Mouse (Mus musculus) CH12.LX (cell line): ENCODE results near the gene Cryab. TPM values are rescaled to one million over a fixed set of nuclear protein-coding genes. Genes with fewer than 3 reads are reported as not detected.

Experiments used
- polyA plus RNA-seq: library from polyadenylated mRNA; unstranded; fragments of >175 nt; gene quantifications from 2 replicates; pipeline ENCODE4 v1.2.1, GENCODE M21; 2012; ENCODE audit warnings: low read depth; ENCODE audit not compliant: insufficient read length
- total RNA-seq, 2 experiments: library from RNA; depleted of rRNA; stranded (reverse); fragments of 300-350 nt in 1 of 2; fragments of >200 nt in 1 of 2; gene quantifications; 2 replicates each; pipeline ENCODE4 v1.2.3; 2012 to 2014

Cryab gene
- total and polyA plus RNA-seq, 3 experiments, result not detected

Other genes with a start within 250 kb of the Cryab start
- gene Pts, start 222.6 kb upstream of the Cryab start, total RNA-seq (2012; rRNA removed), result 35.3 and 37.9 TPM in 2 replicates
- gene Pts, start 222.6 kb upstream of the Cryab start, total RNA-seq (2014; rRNA removed), result 89.4 and 91.8 TPM in 2 replicates
- gene Pts, start 222.6 kb upstream of the Cryab start, polyA plus RNA-seq, result 35.4 and 37.7 TPM in 2 replicates
- gene Il18, start 196.5 kb upstream of the Cryab start, total RNA-seq (2012; rRNA removed), result 0.59 and 0.63 TPM in 2 replicates
- gene Il18, start 196.5 kb upstream of the Cryab start, total RNA-seq (2014; rRNA removed), result 0.70 and 0.98 TPM in 2 replicates
- gene Il18, start 196.5 kb upstream of the Cryab start, polyA plus RNA-seq, result 0.56 TPM in 1 of 2 replicates, not detected in the other
- 1.2 and 1.3 TPM in 2 replicates for gene Bco2, start 196.1 kb upstream of the Cryab start, total RNA-seq (2012; rRNA removed)
- gene Bco2, start 196.1 kb upstream of the Cryab start, total RNA-seq (2014; rRNA removed), result 0.68 and 0.73 TPM in 2 replicates
- 0.53 and 0.93 TPM in 2 replicates for gene Bco2, start 196.1 kb upstream of the Cryab start, polyA plus RNA-seq
- gene Tex12, start 190.0 kb upstream of the Cryab start, total RNA-seq (2012; rRNA removed), result not detected in 2 replicates
- gene Tex12, start 190.0 kb upstream of the Cryab start, total RNA-seq (2014; rRNA removed), result not detected in 2 replicates
- not detected in 2 replicates for gene Tex12, start 190.0 kb upstream of the Cryab start, polyA plus RNA-seq
- gene Sdhd, start 147.5 kb upstream of the Cryab start, total RNA-seq (2012; rRNA removed), result 215 and 261 TPM in 2 replicates
- 407 and 435 TPM in 2 replicates for gene Sdhd, start 147.5 kb upstream of the Cryab start, total RNA-seq (2014; rRNA removed)
- gene Sdhd, start 147.5 kb upstream of the Cryab start, polyA plus RNA-seq, result 220 and 240 TPM in 2 replicates
- 160 and 183 TPM in 2 replicates for gene Timm8b, start 147.4 kb upstream of the Cryab start, total RNA-seq (2012; rRNA removed)
- gene Timm8b, start 147.4 kb upstream of the Cryab start, total RNA-seq (2014; rRNA removed), result 244 and 249 TPM in 2 replicates
- 119 and 155 TPM in 2 replicates for gene Timm8b, start 147.4 kb upstream of the Cryab start, polyA plus RNA-seq
- 1.8 and 2.4 TPM in 2 replicates for gene Pih1d2, start 134.0 kb upstream of the Cryab start, total RNA-seq (2012; rRNA removed)
- gene Pih1d2, start 134.0 kb upstream of the Cryab start, total RNA-seq (2014; rRNA removed), result 4.8 and 5.5 TPM in 2 replicates
- gene Pih1d2, start 134.0 kb upstream of the Cryab start, polyA plus RNA-seq, result 2.8 and 3.2 TPM in 2 replicates
- 9.6 and 10.0 TPM in 2 replicates for gene Nkapd1, start 133.9 kb upstream of the Cryab start, total RNA-seq (2012; rRNA removed)
- gene Nkapd1, start 133.9 kb upstream of the Cryab start, total RNA-seq (2014; rRNA removed), result 13.5 and 13.7 TPM in 2 replicates
- 36.7 and 38.4 TPM in 2 replicates for gene Nkapd1, start 133.9 kb upstream of the Cryab start, polyA plus RNA-seq
- gene Dlat, start 91.5 kb upstream of the Cryab start, total RNA-seq (2012; rRNA removed), result 45.2 and 49.6 TPM in 2 replicates
- gene Dlat, start 91.5 kb upstream of the Cryab start, total RNA-seq (2014; rRNA removed), result 67.5 and 81.5 TPM in 2 replicates
- 53.4 and 55.7 TPM in 2 replicates for gene Dlat, start 91.5 kb upstream of the Cryab start, polyA plus RNA-seq
- gene Dixdc1, start 11.8 kb upstream of the Cryab start, total RNA-seq (2012; rRNA removed), result 0.04 and 0.13 TPM in 2 replicates
- 0.15 and 0.23 TPM in 2 replicates for gene Dixdc1, start 11.8 kb upstream of the Cryab start, total RNA-seq (2014; rRNA removed)
- gene Dixdc1, start 11.8 kb upstream of the Cryab start, polyA plus RNA-seq, result 0.19 and 0.21 TPM in 2 replicates
- not detected in 2 replicates for gene 2310030G06Rik, start 4.8 kb upstream of the Cryab start, total RNA-seq (2012; rRNA removed)
- not detected in 2 replicates for gene 2310030G06Rik, start 4.8 kb upstream of the Cryab start, total RNA-seq (2014; rRNA removed)
- gene 2310030G06Rik, start 4.8 kb upstream of the Cryab start, polyA plus RNA-seq, result not detected in 2 replicates
- gene Hspb2, start 1.0 kb downstream of the Cryab start, total RNA-seq (2012; rRNA removed), result not detected in 2 replicates
- not detected in 2 replicates for gene Hspb2, start 1.0 kb downstream of the Cryab start, total RNA-seq (2014; rRNA removed)
- not detected in 2 replicates for gene Hspb2, start 1.0 kb downstream of the Cryab start, polyA plus RNA-seq
- 5.5 and 5.6 TPM in 2 replicates for gene Fdxacb1, start 16.9 kb downstream of the Cryab start, total RNA-seq (2012; rRNA removed)
- gene Fdxacb1, start 16.9 kb downstream of the Cryab start, total RNA-seq (2014; rRNA removed), result 9.5 and 10.6 TPM in 2 replicates
- gene Fdxacb1, start 16.9 kb downstream of the Cryab start, polyA plus RNA-seq, result 7.5 and 8.5 TPM in 2 replicates
- 24.4 and 25.7 TPM in 2 replicates for gene Alg9, start 23.7 kb downstream of the Cryab start, total RNA-seq (2012; rRNA removed)
- 31.4 and 40.1 TPM in 2 replicates for gene Alg9, start 23.7 kb downstream of the Cryab start, total RNA-seq (2014; rRNA removed)
- 31.1 and 39.6 TPM in 2 replicates for gene Alg9, start 23.7 kb downstream of the Cryab start, polyA plus RNA-seq
- gene 1110032A03Rik, start 24.2 kb downstream of the Cryab start, total RNA-seq (2012; rRNA removed), result 6.3 and 7.7 TPM in 2 replicates
- 11.3 and 11.7 TPM in 2 replicates for gene 1110032A03Rik, start 24.2 kb downstream of the Cryab start, total RNA-seq (2014; rRNA removed)
- gene 1110032A03Rik, start 24.2 kb downstream of the Cryab start, polyA plus RNA-seq, result 9.0 and 9.4 TPM in 2 replicates
- gene Ppp2r1b, start 94.0 kb downstream of the Cryab start, total RNA-seq (2012; rRNA removed), result 42.1 and 54.9 TPM in 2 replicates
- 39.3 and 39.6 TPM in 2 replicates for gene Ppp2r1b, start 94.0 kb downstream of the Cryab start, total RNA-seq (2014; rRNA removed)
- gene Ppp2r1b, start 94.0 kb downstream of the Cryab start, polyA plus RNA-seq, result 63.6 and 66.6 TPM in 2 replicates